Mouse (Mus musculus) gastrocnemius, postnatal 36 days (tissue): ENCODE measurements around the gene Med24. TPM values are rescaled to one million over a fixed set of nuclear protein-coding genes. Genes with fewer than 3 reads are reported as not detected.
A peak's percentile ranks its signal among the peaks of the same experiment; 100 is the strongest.

ENCODE experiments used
- DNase-seq, 2 experiments: peaks; one replicate each; pipeline ENCODE4 v3.0.0; 2022
- intact Hi-C: fragments of 180-260 bp; cut with DNase I; formaldehyde crosslinking; loops from one replicate; pipeline ENCODE4 v1.15.1; 2025
- long read RNA-seq, 2 experiments: library from polyadenylated mRNA; stranded (forward); transcript quantifications; one replicate each; pipeline ENCODE4 v2.0.0; 2021
- total RNA-seq, 2 experiments: library from RNA; stranded (reverse); gene quantifications; 2 replicates each; pipeline ENCODE4 v1.2.3; 2021

Gene Med24
- total RNA-seq = 10 to 100 TPM; 41.4 to 41.9 TPM
- long read RNA-seq, experiment 1, partial matches to known transcripts = 5 of 10 reads
- long read RNA-seq, experiment 1, other reads (novel, unspliced or antisense) = 3 of 10 reads
- long read RNA-seq, experiment 2, partial matches to known transcripts = 10 of 17 reads
- long read RNA-seq, experiment 2, other reads (novel, unspliced or antisense) = 6 of 17 reads

GRCm38 (mm10) chr11:98729119-98729588, at the start of gene Med24:
Med24 (minus strand) TSS chr11:98729435.
- DNase-seq = peak; percentile 70 to 73
- intact Hi-C loops = no loop called here

GRCm38 (mm10) chr11:98777888-98778287, 48.7 kb upstream of the Med24 start:
- DNase-seq = no peak
- intact Hi-C loops = no loop called here

GRCm38 (mm10) chr11:98776843-98777590, 47.8 kb upstream of the Med24 start:
- intact Hi-C loops = no loop called here

GRCm38 (mm10) chr11:98776052-98776764, 47.0 kb upstream of the Med24 start:
- intact Hi-C loops = no loop called here
- DNase-seq = no peak

More at GRCm38 (mm10) chr11:98776843-98777590, 47.8 kb upstream of the Med24 start:
- DNase-seq = peak; percentile 48 to 57

GRCm38 (mm10) chr11:98775348-98776051, 46.3 kb upstream of the Med24 start:
- intact Hi-C loops = loop anchor here (1.0 kb wide), 1 partner anchor 8 kb away; no protein-coding TSS in a partner anchor
- DNase-seq = peak; percentile 99

- DNase-seq = peak in 1 of 2 experiments; percentile 23
- intact Hi-C loops = loop anchor here (1.0 kb wide), 1 partner anchor 9 kb away; no protein-coding TSS in a partner anchor
Measured at GRCm38 (mm10) chr11:98774582-98775347, 45.5 kb upstream of the Med24 start, which contains the start of gene Nr1d1. Nr1d1 (minus strand) TSS chr11:98775333.

GRCm38 (mm10) chr11:98773635-98774295, 44.5 kb upstream of the Med24 start:
- intact Hi-C loops = loop anchor here (2.0 kb wide), 1 partner anchor 13 kb away; no protein-coding TSS in a partner anchor

GRCm38 (mm10) chr11:98772667-98773171, 43.5 kb upstream of the Med24 start:
- intact Hi-C loops = loop anchor here (2.0 kb wide), 1 partner anchor 14 kb away; no protein-coding TSS in a partner anchor
- DNase-seq = peak; percentile 66 to 67

More at GRCm38 (mm10) chr11:98773635-98774295, 44.5 kb upstream of the Med24 start:
- peak; percentile 99 to 100 for DNase-seq

- intact Hi-C loops = loop anchor here (2.0 kb wide), 1 partner anchor 15 kb away; no protein-coding TSS in a partner anchor
- peak in 1 of 2 experiments; percentile 43 for DNase-seq
Measured at GRCm38 (mm10) chr11:98771844-98772525, 42.8 kb upstream of the Med24 start.

- intact Hi-C loops = no loop called here
- DNase-seq = no peak
Measured at GRCm38 (mm10) chr11:98771131-98771530, 41.9 kb upstream of the Med24 start.

- peak in 1 of 2 experiments; percentile 21 for DNase-seq
- intact Hi-C loops = no loop called here
Measured at GRCm38 (mm10) chr11:98770096-98770975, 41.1 kb upstream of the Med24 start.

- no peak for DNase-seq
- intact Hi-C loops = loop anchor here (10.0 kb wide), 1 partner anchor 54 kb away; no protein-coding TSS in a partner anchor
Measured at GRCm38 (mm10) chr11:98769007-98769954, 40.0 kb upstream of the Med24 start.

- intact Hi-C loops = loop anchor here (10.0 kb wide), 1 partner anchor 54 kb away; no protein-coding TSS in a partner anchor
- DNase-seq = peak in 1 of 2 experiments; percentile 38
Measured at GRCm38 (mm10) chr11:98768127-98769006, 39.1 kb upstream of the Med24 start.

GRCm38 (mm10) chr11:98767713-98768112, 38.5 kb upstream of the Med24 start:
- no peak for DNase-seq
- intact Hi-C loops = loop anchor here (10.0 kb wide), 1 partner anchor 53 kb away; no protein-coding TSS in a partner anchor
